Mouse (Mus musculus) right cerebral cortex, postnatal 25 days (tissue): ENCODE data around the gene Dnm2.

Source experiments
- DNase-seq: peaks from one replicate; pipeline ENCODE4 v3.0.0; 2022

Gene Dnm2

DNA sequence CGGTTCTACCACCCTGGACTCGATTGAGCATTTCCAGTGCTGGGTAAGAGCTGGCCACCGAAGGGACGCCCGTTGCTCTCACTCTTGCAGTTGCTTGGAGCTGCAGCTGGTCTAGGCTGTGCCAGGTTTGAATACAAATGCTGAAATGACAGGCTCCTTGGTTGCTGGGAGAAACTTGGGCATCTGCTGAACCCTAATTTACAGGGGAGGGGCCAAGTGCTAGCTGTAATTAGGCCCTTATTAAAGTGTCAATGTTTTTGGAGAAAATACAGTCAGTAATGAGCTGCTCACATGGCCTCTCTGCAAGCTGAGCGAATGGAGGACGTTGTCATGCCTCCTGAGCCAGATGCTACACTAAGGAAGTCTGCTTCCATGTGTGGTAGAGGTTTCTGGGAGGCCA is 6.0 kb downstream of the Dnm2 start:
- no peak for DNase-seq

DNA sequence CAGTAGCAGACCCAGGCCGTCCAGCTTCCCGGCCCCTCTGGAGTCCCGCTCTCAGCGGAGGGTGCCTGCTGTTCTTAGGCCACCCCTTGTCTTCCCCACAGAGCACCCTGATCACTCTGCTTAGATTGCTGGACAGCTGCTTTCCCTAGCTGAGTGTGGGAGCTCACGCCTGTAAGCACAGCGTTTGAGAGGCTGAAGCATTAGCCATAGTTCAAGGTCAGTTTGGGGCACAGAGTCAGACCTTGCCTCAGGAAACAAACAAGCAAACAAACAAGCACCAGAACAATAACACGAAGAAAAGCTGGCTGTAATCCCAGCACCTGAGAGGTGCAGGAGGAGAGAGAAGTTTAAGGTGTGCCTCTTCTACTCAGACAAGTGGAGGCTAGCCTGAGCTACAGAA is 7.4 kb downstream of the Dnm2 start:
- DNase-seq = no peak

DNA sequence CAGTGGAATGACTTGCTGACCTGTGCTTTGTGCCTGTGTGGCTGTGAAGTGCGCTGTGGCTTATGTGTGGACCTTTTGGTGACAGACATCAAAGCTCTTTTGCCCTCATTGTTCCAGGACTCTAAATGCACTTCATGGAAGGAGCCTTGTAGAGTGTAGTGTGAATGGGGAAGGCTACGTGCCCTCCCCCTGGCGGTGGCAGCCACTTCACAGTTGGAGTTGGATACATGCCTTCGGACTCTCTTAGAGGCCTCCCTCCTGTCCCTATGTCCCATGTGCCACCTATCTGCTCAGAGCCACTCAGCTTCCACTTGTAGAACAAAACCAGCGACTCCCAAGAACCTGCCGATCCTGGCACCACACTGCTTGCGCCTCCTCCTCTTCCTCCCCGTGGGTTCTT is 9.1 kb downstream of the Dnm2 start:
- DNase-seq = no peak

- no peak for DNase-seq
Measured at GRCm38 (mm10) chr9:21434410-21434809, 9.7 kb downstream of the Dnm2 start.

DNA sequence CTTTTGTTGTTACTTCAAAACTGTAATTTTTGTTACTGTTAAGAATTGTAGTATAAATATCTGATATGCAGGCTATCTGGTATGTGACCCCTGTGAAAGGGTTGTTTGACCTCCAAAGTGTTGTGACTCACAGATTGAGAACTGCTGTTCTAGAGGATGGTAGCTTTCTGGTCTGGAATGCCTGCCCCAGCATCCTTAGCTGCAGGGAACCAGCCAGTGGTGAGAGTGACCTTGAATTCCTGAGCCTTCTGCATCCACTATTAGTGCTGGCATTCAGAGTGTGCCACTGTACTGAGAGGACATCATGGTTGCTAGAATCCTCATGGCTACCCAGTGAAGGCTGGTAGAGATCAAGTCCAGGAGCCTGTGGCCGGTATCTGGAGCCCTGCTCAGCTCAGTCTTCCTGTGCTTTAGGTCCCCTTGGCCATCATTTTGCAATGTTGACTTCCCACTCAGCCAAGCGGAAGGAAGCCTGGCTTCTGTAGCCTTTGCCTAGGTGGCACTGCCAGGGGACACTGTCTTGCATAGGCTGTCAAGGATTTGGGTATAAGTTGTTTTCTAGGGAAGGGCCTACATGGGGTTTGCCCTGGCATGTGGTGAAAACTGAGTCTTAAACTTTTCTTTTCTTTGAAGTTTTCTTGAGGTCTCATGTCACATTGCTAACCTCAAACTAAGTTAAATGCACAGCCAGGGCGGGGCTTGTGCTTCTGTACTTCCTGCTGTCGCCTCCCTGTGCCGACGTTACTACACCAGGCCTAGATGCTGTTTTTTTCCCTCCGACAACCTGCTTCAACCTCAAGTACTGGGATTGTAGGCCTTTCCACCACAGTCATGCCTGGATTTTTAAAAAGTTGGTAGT is 11.3 kb downstream of the Dnm2 start:
- DNase-seq = no peak

DNA sequence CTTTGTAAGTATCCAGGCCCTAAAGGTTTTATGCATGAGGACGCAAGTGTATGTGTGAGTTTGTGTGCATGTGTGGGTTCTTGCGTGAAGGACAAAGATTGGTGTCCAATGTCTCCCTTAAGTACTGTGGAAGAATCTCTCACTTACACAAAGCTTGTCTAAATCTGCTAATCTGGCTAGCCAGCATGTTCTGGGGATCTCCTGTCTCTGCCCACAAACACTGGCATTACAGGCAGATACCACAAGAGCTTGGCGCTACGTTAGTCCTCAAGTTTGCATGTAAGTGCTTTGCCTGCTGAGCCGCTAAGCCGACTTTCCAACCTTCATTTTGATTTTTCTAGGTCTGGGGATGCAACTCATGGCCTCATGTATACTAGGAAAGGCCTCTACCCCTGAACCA is 12.9 kb downstream of the Dnm2 start:
- no peak for DNase-seq

DNA sequence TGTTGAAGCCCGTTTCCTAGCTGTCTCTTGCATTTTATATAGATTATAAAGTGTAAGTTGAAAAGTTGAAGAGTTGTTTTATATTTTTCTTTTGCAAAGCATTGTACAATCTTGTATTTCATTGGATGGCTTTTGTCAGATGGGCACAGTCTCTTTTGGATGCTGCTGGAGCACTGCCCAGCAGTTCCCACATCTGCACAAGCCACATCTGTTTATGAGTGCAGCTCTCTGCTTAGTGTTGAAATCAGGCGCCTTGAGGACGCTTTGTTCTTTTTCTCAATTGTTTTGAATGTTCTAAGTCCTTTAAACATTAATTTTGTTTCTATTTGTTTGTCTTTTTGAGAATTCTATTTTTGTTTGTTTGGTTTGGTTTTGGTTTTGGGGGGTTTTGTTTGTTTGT is 13.5 kb downstream of the Dnm2 start:
- DNase-seq = no peak

- no peak for DNase-seq
Measured at GRCm38 (mm10) chr9:21439456-21439855, 14.7 kb downstream of the Dnm2 start.

- no peak for DNase-seq
Measured at GRCm38 (mm10) chr9:21439914-21440313, 15.2 kb downstream of the Dnm2 start.

- DNase-seq = no peak
Measured at GRCm38 (mm10) chr9:21440387-21440786, 15.7 kb downstream of the Dnm2 start.

- no peak for DNase-seq
Measured at GRCm38 (mm10) chr9:21443853-21444252, 19.1 kb downstream of the Dnm2 start.

- no peak for DNase-seq
Measured at GRCm38 (mm10) chr9:21444574-21444973, 19.9 kb downstream of the Dnm2 start.

GRCm38 (mm10) chr9:21445081-21445744 is 20.5 kb downstream of the Dnm2 start:
- no peak for DNase-seq

- DNase-seq = no peak
Measured at GRCm38 (mm10) chr9:21447778-21448177, 23.1 kb downstream of the Dnm2 start.

DNA sequence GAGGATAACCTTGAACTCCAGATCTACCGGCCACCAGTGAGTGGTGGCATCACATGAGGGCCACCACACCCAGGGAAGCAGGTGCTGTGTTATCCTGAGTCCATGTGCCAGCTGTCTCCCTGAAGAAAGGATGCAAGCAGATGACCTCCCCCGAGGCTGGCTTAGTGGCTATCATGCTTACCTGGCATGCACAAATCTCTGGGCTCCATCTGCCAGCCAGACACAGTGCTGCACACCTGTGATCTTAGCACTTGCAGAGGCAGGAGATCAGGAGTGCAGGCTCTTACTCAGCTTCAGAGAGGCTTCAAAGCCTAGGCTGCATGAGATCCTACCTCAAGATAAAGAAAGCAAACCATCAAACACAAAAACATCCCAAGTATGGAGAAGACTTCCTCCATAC is 25.0 kb downstream of the Dnm2 start:
- DNase-seq = no peak

DNA sequence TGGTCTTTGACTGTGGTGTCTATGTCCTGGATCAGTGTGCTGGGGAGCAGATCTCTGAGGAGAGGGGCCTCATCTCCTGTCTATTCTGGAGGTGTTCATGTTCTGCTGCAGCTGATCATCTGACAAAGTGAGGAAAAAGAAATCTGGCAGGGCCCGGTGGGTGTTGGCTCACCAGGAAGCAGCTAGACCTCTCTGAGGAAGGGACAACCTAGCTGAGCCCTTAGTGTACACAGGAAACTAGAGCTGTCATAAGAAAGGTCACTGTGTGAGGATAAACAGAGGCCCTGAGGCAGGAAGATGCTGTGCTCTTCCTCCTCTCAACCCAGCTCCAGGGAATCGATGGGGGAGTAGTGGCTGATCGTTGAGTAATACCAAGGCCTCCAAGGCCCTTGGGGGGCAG is 25.6 kb downstream of the Dnm2 start:
- no peak for DNase-seq

DNA sequence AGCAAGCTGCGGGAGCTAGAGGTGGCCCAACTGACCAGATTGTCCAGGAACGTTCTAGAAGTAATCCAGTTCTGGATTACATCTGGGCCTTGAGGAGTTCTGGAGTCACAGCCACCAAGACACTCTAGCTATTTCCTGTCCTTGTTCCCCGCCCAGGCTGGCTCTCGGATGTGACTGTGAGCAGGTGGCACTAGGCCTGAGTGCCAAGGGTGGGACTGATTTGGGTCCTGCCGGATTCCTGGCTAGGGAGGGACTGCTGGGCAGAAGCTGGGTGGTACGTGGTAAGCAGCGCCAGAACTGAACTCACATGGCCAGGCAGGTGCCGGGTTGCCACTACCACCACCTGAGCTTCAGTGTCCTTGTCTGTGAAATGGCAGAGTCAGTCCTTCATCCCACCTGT is 26.7 kb downstream of the Dnm2 start:
- DNase-seq = no peak

DNA sequence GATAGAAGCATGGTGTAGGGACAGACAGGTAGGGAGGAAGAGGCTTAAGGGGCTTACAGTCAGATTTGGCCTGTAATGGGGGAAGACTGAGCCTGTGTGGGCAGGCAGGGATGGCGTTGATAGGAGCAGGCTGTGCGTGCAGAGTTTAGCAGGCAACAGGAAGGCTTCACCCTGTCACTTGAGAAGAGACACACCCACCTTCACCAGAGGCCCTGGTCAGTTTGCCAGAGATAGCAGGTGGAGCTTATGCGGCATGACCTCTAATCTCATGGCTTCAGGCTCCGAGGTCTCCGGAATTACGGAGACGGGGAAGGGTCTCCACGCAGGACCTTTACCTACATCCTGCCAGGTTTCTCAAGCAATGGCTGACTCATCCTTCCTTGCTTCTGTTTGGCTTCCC is 27.2 kb downstream of the Dnm2 start:
- no peak for DNase-seq

DNA sequence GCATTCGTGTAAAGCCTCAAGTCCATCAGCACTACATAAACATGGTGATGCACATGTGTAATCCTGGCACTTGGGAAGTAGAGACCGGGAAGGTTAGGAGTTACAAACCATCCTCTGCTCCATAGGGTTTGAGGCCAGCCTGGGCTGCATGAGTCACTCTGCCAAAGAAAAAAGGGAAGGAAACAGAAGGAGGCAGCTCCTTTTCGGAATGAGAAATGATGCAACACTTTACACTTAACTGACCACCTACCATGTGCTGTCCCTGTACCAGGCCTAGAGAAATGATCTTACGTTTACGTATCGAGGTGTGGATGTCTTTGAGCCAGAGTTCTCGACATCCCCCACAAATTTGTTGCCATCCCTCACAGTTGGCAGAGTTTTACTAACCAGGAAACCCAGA is 28.3 kb downstream of the Dnm2 start:
- DNase-seq = no peak

- DNase-seq = no peak
Measured at GRCm38 (mm10) chr9:21453459-21453858, 28.8 kb downstream of the Dnm2 start.

- DNase-seq = no peak
Measured at GRCm38 (mm10) chr9:21454556-21454955, 29.8 kb downstream of the Dnm2 start.

GRCm38 (mm10) chr9:21455103-21455770 is 30.5 kb downstream of the Dnm2 start:
- DNase-seq = no peak

DNA sequence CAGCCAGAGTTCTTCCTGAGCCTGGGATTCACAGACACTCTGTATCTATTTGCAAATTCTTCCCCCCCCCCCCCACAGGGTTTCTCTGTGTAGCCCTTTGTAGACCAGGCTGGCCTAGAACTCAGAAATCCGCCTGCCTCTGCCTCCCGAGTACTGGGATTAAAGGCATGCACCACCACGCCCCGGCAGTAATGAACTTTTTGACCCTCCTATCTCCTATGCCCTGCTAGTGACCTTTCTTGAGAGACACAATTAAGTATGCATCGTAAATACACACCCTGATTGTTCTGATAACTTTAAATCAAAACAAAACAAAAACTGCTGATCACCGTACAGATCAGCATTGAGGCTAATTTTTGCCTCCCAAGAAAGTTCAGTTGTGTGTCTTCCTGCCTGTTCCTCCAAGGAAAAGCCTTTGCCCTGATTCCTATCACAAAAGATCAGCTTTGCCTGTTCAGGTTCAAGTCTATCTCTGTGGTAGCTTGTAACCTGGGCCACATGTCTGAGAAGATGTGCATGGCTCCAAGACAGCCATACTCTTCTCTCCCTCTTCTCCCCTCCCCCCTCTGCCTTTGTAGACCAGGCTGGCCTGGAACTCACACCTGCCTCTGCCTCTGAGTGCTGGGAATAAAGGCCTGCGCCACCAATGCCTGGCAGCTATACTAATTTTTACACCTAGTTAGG is 31.7 kb downstream of the Dnm2 start:
- DNase-seq = no peak
